Mouse (Mus musculus): ENCODE measurements around the gene Grin2c. TPM values are rescaled to one million over a fixed set of nuclear protein-coding genes. Genes with fewer than 3 reads are reported as not detected.

Grin2c gene
- polyA plus RNA-seq, 1 experiment from 2014 or later: not detected

DNA sequence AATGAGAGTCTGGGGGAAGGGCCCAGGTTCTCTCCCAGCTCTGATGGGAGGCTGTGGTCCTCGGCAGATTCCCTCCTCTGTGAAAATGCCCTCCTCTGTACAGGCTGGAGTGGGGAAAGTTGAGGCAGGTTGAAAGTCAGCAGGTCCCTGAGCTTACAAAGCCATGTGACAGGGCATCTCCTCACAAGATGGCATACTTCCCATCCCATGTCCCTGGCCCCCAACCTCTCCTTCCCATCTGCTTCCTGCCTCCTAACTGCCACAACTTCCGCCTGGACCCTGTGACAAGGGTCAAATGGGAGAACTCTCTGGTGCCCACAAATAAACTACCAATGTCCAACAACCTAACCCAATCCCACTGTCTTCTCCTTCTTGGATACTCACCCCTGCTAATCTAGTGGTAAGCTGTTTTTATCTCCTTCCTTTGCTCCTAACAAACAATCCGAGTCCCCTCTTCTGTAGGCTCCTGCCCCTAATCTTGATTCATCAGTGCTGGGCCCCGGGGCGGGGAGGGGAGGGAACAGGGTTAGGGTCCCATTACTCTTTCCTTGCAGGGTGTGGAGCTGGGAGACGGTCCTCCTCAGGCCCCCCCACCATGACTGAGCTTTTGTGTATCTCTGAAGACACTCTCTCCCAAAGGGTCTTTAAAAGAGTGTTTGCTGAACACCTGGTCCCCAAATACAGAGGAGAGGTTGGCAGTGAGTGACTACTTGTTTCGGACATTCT is 2.7 kb downstream of the Grin2c start:
- WGBS (ENCODE audit: missing documents): 81% methylated on average over 7 of the region's 7 CpGs
- Histone ChIP-seq H3K36me3 (ENCODE audit: inconsistent target) (no peaks in the 10 kb centered on the region), H3K79me2 (ENCODE audit: inconsistent target) (no peaks in the 10 kb centered on the region), H3K4me3 (ENCODE audit: inconsistent target) (no peak overlapping the region), H3K27ac (no peak overlapping the region)

DNA sequence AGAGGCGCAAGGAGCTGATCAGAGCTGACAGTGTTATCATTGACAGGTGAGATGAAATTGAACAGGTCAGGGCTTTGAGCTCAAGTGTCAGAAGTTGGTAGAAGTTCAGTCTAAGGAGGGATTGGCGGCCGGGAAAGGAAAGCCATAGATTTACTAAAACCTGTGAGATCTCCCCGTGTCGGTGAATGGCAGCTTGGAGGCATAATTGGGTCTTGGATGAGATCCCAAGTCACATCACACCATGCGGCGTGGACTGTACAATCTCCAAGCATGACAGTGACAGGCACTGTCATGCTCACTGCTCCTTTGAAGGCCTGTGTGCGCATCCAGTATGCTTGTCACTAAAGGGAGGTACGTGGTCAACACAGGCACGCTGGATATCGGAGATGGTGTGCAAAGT is 4.1 kb downstream of the Grin2c start:
- H3K36me3 ChIP-seq (ENCODE audit: inconsistent target): no peaks in the 10 kb centered on the region
- H3K4me3 ChIP-seq (ENCODE audit: inconsistent target): no peak overlapping the region
- H3K27ac ChIP-seq: no peak overlapping the region
- H3K79me2 ChIP-seq (ENCODE audit: inconsistent target): no peaks in the 10 kb centered on the region
- 93% methylated on average over 11 of the region's 11 CpGs for WGBS (ENCODE audit: missing documents)

DNA sequence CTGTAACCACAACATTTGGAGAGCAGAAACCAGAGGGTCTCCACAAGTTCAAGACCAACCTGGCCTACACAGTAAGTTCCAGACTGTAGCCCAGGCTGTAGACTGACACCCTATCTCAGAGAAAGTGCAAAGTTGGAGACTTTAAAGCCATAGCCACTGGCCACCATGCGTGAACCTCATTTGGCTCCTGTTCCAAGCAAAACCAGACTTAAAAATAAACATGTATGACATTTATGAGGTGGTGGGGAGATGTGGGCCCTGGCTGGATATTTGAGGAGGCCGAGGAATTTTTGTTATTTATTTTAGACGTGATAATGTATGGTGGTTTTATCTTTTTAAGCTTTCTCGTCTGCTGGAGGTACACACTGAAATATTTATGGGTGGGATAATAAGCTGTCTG is 7.9 kb downstream of the Grin2c start:
- WGBS (ENCODE audit: missing documents): 91% methylated on average over 4 of the region's 4 CpGs
- H3K4me3 ChIP-seq (ENCODE audit: inconsistent target): no peak overlapping the region
- no peaks in the 10 kb centered on the region for H3K79me2 ChIP-seq (ENCODE audit: inconsistent target)
- no peaks in the 10 kb centered on the region for H3K36me3 ChIP-seq (ENCODE audit: inconsistent target)
- no peak overlapping the region for H3K27ac ChIP-seq

DNA sequence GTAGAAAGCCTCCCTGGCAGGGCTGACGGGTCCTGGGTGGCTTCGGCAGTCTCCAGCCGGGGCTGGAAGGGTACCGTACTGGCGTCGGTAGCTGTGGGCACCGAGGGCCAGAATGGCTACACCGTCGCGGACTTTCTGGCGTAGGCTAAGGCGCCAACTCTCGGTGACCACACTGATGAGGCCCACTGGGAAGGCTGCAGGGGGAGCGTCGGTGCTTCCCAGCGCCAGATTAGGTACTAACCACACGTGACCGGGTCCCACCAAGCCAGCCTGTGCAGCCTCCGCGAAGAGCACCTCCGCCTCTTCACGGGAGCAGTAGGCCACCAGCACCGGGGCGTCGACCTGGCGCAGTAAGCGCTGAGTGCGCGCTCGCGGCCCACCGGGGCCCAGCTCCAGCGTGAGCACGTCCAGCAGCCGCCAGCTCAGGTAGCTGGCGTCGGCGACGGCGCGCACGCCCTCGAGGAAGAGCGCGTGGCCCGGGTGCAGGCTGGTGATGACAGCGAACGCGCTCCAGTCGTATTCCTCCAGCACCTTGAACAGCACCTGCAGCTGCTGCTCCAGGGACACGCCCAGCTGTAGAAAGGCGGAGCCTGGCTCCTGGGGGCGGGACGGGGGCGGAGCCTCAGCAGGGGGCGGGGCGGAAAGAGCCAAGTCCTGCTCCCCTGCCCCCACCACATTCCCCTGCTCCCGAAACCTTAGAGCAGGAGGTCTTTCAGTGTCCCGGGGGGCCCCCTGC is 9.1 kb downstream of the Grin2c start:
- 23% methylated on average over 35 of the region's 59 CpGs for WGBS (ENCODE audit: missing documents)
- no peaks in the 10 kb centered on the region for H3K36me3 ChIP-seq (ENCODE audit: inconsistent target)
- H3K27ac ChIP-seq: no peak overlapping the region
- no peaks in the 10 kb centered on the region for H3K79me2 ChIP-seq (ENCODE audit: inconsistent target)
- H3K4me3 ChIP-seq (ENCODE audit: inconsistent target): no peak overlapping the region

DNA sequence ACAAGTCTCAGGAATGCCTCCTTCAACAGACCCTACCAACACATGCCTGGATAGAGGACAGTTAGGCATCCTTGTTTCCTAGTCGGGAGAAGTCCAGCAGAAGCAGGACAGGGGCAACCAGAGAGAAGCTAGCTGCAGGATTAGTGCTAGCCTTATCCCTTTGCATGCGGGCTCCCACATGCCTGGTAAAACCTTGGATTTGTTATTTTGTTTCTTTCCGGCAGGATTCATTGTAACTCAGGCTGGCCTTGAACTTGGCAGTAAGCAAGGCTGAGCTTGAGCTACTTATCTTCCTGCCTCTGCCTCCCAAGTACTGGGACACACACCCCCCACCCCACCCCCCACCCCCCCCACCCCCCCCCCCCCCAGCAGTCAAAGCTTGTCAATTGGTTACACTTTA is 15.8 kb downstream of the Grin2c start:
- WGBS (ENCODE audit: missing documents): 83% methylated on average over 3 of the region's 3 CpGs
- Histone ChIP-seq H3K36me3 (ENCODE audit: inconsistent target) (no peaks in the 10 kb centered on the region), H3K4me3 (ENCODE audit: inconsistent target) (no peak overlapping the region), H3K79me2 (ENCODE audit: inconsistent target) (no peaks in the 10 kb centered on the region), H3K27ac (no peak overlapping the region)

DNA sequence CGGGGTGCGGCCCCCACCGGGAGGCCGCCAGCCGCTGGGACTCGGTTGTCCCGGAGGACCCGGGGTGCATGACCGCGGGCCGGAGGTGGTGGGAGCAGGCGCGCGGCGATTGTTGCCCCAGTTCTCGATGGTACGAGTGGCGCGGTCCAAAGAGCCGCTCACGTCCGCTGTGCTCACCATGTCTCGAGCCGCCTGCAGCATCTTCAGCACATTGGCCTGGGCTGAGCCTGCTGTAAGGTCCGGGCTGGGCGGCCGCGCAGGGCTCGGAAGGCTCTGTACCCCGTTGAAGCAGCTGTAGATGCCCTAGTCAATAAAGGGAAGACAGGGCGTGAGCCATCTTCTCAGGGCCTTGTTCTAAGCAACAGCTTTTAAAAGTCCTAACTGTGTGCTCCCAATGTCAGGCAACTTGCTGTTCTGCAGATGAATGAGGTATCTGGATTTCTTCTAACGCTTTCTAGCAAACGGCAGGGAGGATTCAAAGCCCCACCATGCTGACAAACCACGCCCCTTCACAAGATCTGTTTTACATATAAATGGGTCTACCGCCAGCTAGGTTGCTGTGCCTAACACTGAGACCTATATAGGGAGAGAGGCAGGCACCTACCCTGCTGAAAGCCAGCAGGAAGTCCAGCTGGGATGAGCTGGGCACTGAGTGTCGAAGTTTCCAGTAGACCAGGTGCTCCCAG is 16.5 kb downstream of the Grin2c start:
- H3K36me3 ChIP-seq (ENCODE audit: inconsistent target): peaks cover 4% of the 10 kb centered on the region; the same call in 1 of the 2 replicates
- H3K4me3 ChIP-seq (ENCODE audit: inconsistent target): no peak overlapping the region
- no peak overlapping the region for H3K27ac ChIP-seq
- H3K79me2 ChIP-seq (ENCODE audit: inconsistent target): no peaks in the 10 kb centered on the region
- 9% methylated on average over 36 of the region's 36 CpGs for WGBS (ENCODE audit: missing documents)

DNA sequence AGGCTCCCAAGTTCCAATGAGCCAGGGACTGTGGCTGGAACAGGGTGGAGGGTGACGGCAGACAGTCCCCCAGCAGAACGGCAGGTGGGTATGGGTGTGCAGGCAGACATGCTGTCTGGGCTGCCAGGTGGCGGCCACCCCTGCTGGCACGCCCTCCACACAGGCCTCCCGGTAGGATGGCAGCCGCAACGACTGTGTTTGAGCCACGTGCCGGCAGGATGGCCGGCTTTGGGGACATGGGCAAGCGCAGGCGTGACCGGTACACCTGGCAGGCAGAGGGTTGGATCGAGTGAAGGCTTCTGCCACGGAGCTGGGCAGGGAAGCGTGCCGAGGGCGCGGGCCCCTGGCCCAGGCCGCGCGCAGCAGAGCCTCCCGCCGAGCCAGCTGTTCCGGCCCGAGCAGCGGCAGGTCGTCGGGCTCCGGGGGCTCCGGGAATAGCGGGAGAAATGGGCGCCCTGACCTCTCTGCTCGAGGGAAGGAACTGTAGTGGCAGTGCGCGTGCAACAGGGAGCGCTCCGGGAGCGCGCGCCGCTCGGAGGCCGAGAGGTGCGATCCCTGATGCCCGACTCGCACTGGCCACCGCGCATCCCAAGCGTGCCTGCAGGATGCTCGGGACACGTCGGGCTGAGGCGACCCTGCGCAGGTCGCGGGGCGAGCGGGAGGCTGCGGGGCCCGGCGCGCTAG is 17.2 kb downstream of the Grin2c start:
- Histone ChIP-seq H3K36me3 (ENCODE audit: inconsistent target) (peaks cover 10% of the 10 kb centered on the region; the same call in 1 of the 2 replicates), H3K4me3 (ENCODE audit: inconsistent target) (no peak overlapping the region), H3K27ac (no peak overlapping the region), H3K79me2 (ENCODE audit: inconsistent target) (no peaks in the 10 kb centered on the region)
- WGBS (ENCODE audit: missing documents): 4% methylated on average over 63 of the region's 63 CpGs

DNA sequence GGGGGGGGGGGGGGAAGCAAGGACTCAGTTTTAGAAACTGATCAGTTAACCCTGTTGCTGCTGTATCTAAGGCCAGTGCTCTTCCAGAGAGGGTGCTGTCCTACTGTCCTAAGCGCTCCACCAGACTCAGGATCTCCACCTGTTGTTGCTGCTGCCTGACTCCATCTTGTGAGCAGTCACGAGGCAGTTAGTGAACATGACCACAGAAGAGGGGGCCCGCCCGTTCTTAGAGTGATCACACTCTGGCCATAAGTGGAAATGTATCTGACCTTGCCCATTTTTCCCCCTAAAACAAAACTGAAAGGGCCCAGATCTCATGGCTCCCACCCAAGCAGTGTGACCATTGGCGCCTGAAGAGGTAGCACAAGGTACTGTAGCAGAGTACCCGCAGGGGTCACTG is 19.1 kb downstream of the Grin2c start:
- H3K4me3 ChIP-seq (ENCODE audit: inconsistent target): no peak overlapping the region
- H3K27ac ChIP-seq: no peak overlapping the region
- peaks cover 29% of the 10 kb centered on the region for H3K36me3 ChIP-seq (ENCODE audit: inconsistent target)
- WGBS (ENCODE audit: missing documents): 48% methylated on average over 6 of the region's 6 CpGs
- H3K79me2 ChIP-seq (ENCODE audit: inconsistent target): no peaks in the 10 kb centered on the region; the same call in 1 of the 2 replicates

DNA sequence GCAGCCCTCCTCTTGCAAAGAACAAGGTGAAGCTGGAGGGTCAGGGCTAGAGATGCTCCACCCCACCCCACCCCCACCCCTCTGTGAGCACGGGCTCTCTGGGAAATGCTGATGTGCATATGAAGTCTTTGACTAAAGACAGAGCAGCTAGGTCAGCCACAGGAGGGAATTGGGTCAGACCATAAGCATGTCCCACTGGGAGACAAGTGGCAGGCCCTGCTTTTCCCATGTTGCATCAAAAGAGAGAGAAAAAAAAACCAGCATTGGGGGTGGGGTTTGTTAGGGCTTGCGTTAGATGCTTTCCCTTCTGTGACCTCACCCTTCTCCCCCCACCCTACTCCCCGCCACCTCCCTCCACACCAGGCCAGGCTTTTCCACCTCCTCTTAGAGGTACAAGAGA is 19.8 kb downstream of the Grin2c start:
- Histone ChIP-seq H3K27ac (no peak overlapping the region), H3K79me2 (ENCODE audit: inconsistent target) (no peaks in the 10 kb centered on the region; the same call in 1 of the 2 replicates), H3K4me3 (ENCODE audit: inconsistent target) (no peak overlapping the region), H3K36me3 (ENCODE audit: inconsistent target) (peaks cover 36% of the 10 kb centered on the region)
- WGBS (ENCODE audit: missing documents): 19% methylated on average over 2 of the region's 3 CpGs

DNA sequence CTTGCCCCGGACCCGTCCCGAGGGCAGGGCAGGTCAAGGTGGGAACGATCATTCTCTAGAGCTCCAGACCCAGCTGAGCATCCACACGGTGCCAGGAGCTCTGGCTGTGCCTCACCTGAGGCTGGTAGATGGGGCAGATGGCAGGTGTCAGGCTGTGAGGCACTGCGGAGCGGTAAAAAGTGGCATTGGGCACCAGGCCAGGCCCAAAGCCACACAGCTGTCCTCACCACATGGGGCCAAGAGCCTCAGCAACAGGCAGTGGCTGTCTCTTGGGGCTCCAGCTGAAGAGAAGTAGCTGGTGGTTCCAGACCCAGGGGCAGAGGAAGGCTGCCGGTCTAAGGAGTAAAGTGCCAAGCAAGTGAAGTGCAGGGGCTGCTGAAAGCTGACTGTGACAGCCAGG is 20.7 kb downstream of the Grin2c start:
- H3K4me3 ChIP-seq (ENCODE audit: inconsistent target): no peak overlapping the region
- H3K79me2 ChIP-seq (ENCODE audit: inconsistent target): no peaks in the 10 kb centered on the region; the same call in 1 of the 2 replicates
- H3K27ac ChIP-seq: no peak overlapping the region
- H3K36me3 ChIP-seq (ENCODE audit: inconsistent target): peaks cover 45% of the 10 kb centered on the region
- 67% methylated on average over 8 of the region's 8 CpGs for WGBS (ENCODE audit: missing documents)

DNA sequence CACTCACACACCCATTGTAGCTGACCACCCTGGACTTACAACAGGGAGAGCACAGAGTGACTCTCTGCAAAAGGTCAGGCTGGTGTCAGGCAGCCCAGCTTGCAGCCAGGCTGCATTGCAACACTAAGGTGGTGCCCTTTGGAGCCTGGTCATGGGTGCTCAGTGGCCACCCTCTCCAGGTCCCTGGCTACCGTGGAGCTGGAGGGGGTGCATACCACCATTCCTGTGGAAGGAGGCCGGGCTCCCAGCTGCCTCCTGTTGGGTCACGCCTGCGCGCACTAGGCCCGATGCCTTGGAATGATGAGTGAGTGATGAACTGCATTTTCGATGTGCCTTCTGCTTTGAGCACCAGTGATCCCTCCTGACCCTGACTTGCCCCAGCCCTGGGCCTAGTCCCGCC is 22.2 kb downstream of the Grin2c start:
- Histone ChIP-seq H3K4me3 (ENCODE audit: inconsistent target) (no peak overlapping the region), H3K36me3 (ENCODE audit: inconsistent target) (peaks cover 60% of the 10 kb centered on the region), H3K79me2 (ENCODE audit: inconsistent target) (no peaks in the 10 kb centered on the region; the same call in 1 of the 2 replicates), H3K27ac (no peak overlapping the region)
- 94% methylated on average over 8 of the region's 8 CpGs for WGBS (ENCODE audit: missing documents)

DNA sequence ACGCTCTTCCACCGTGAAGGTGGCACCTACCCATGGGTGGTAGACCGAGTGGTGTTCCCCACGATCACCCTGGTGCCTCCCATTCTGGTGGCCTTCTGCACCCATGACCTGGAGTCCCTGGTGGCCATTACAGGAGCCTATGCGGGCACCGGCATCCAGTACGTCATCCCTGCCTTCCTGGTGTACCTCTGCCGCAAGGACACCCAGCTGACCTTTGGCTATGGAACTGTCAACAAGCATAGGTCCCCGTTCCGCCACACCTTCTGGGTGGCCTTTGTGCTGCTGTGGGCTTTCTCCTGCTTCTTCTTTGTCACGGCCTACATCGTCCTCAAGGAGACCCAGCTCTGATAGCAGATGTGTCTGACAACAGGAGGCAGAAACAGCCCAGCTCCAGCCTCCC is 23.3 kb downstream of the Grin2c start:
- no peak overlapping the region for H3K4me3 ChIP-seq (ENCODE audit: inconsistent target)
- no peaks in the 10 kb centered on the region; the same call in 1 of the 2 replicates for H3K79me2 ChIP-seq (ENCODE audit: inconsistent target)
- H3K27ac ChIP-seq: no peak overlapping the region
- 95% methylated on average over 11 of the region's 12 CpGs for WGBS (ENCODE audit: missing documents)
- peaks cover 71% of the 10 kb centered on the region for H3K36me3 ChIP-seq (ENCODE audit: inconsistent target)

DNA sequence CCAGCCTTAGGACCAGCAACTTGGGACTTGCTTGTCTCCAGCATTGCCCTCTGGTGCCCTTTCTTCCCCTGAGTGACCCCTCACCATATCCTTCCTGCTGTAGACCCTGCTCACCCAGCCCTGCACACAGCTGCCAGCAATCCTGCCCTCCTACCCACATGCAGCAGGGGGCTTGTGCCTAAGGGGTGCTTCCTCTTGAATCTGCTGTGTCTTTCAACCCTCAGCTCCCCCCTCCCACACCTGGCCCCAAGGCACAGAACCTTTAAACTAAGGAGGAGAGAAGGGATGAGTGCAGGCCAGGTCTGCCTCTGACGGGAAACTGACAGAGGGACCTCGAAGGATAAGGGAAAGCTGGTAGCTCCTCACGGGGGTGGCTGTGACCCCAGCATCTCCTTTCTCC is 24.3 kb downstream of the Grin2c start:
- H3K79me2 ChIP-seq (ENCODE audit: inconsistent target): no peaks in the 10 kb centered on the region; the same call in 1 of the 2 replicates
- WGBS (ENCODE audit: missing documents): 100% methylated on average over 3 of the region's 3 CpGs
- H3K36me3 ChIP-seq (ENCODE audit: inconsistent target): peaks cover 81% of the 10 kb centered on the region
- no peak overlapping the region for H3K4me3 ChIP-seq (ENCODE audit: inconsistent target)
- no peak overlapping the region for H3K27ac ChIP-seq

DNA sequence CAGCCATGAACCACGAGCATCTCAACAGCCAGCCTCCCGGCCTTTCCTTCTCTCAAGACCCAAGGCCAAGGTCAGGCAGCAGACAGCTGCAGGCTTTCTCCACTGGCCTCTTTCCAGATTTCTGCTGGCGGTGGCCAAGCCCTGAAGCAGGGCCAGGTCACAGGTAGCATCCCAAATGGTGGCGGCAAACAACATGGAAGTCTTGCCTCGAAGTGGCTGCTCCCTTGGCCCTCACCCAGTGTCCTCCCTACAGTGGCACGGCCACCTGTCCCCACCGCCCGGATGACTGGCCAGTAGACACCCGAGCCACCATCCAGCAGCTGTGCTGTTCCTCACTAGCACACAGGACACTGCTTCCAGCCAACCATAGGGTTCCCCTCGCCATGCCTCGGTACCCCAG is 25.6 kb downstream of the Grin2c start:
- 86% methylated on average over 11 of the region's 11 CpGs for WGBS (ENCODE audit: missing documents)
- peaks cover 94% of the 10 kb centered on the region for H3K36me3 ChIP-seq (ENCODE audit: inconsistent target)
- H3K27ac ChIP-seq: no peak overlapping the region
- H3K79me2 ChIP-seq (ENCODE audit: inconsistent target): peaks cover 5% of the 10 kb centered on the region; the same call in 1 of the 2 replicates
- no peak overlapping the region for H3K4me3 ChIP-seq (ENCODE audit: inconsistent target)
